Mouse (Mus musculus) heart, embryonic 15.5 days (tissue): ENCODE data around the gene Sorbs1. TPM values are rescaled to one million over a fixed set of nuclear protein-coding genes. Genes with fewer than 3 reads are reported as not detected.

Experiments
- ATAC-seq: fragments of 200-750 bp; cut with Nextera tagmentation; replicated peaks from 2 replicates; pipeline ENCODE4 v1.8.0; 2017; ENCODE audit warnings: low read depth, moderate TSS enrichment; ENCODE audit not compliant: insufficient number of reproducible peaks, insufficient read depth, low FRiP score
- H3K27ac ChIP-seq: fragments of 300-500 bp; sonication (generic); 2 replicates; pipeline ENCODE4 v1.5.1; 2015; ENCODE audit warnings: mild to moderate bottlenecking, inconsistent platforms
- H3K27me3 ChIP-seq: fragments of 300-500 bp; sonication (generic); 2 replicates; pipeline ENCODE4 v1.6.1; 2015; ENCODE audit warnings: inconsistent platforms
- H3K36me3 ChIP-seq: fragments of 300-500 bp; sonication (generic); 2 replicates; pipeline ENCODE4 v1.6.1; 2015; ENCODE audit warnings: mild to moderate bottlenecking, inconsistent platforms
- H3K4me1 ChIP-seq: fragments of 300-500 bp; sonication (generic); replicated peaks from 2 replicates; pipeline ENCODE4 v1.6.1; 2015; ENCODE audit warnings: inconsistent platforms
- H3K4me2 ChIP-seq: fragments of 300-500 bp; sonication (generic); 2 replicates; pipeline ENCODE4 v1.6.1; 2015; ENCODE audit warnings: inconsistent platforms, mild to moderate bottlenecking, moderate library complexity
- H3K4me3 ChIP-seq: fragments of 300-500 bp; sonication (generic); 2 replicates; pipeline ENCODE4 v1.5.1; 2015; ENCODE audit warnings: mild to moderate bottlenecking, inconsistent platforms
- H3K9ac ChIP-seq: fragments of 300-500 bp; sonication (generic); 2 replicates; pipeline ENCODE4 v1.6.1; 2015; ENCODE audit warnings: mild to moderate bottlenecking, inconsistent platforms
- H3K9me3 ChIP-seq: fragments of 300-500 bp; sonication (generic); replicated peaks from 2 replicates; pipeline ENCODE4 v1.6.1; 2016; ENCODE audit warnings: inconsistent platforms
- WGBS: fragments of 180-500 bp; shearing (Covaris S2); methylation state at CpG from one replicate; pipeline ENCODE4 v1.1.7; 2015; ENCODE audit warnings: mixed read lengths; 5-methylcytosine and 5-hydroxymethylcytosine counted together
- polyA plus RNA-seq: library from polyadenylated mRNA; unstranded; fragments of >200 nt; fragmentation: Nextera tagmentation; extraction: Ambion mirVana; gene quantifications from 2 replicates; pipeline ENCODE4 v1.2.1, GENCODE M21; 2015

The Sorbs1 gene
- polyA plus RNA-seq, 1 experiment from 2014 or later = 126 TPM

GRCm38 (mm10) chr19:40255561-40255960 is 258.0 kb downstream of the Sorbs1 start:
- peaks cover 48% of the 10 kb centered on the region for H3K4me1 ChIP-seq
- no peaks in the 10 kb centered on the region for H3K9me3 ChIP-seq
- WGBS = 62% methylated on average over 1 of the region's 1 CpGs
- H3K4me3 ChIP-seq = no peak overlapping the region
- H3K27ac ChIP-seq = peak overlapping the region; percentile 18; the same call in 1 of the 2 replicates
- no peak for ATAC-seq
- peaks cover 15% of the 10 kb centered on the region for H3K36me3 ChIP-seq
- H3K9ac ChIP-seq = no peak overlapping the region
- no peaks in the 10 kb centered on the region for H3K27me3 ChIP-seq
- H3K4me2 ChIP-seq = no peak overlapping the region

- Histone ChIP-seq H3K4me3 (no peak overlapping the region), H3K36me3 (peaks cover 17% of the 10 kb centered on the region), H3K27ac (0 out of 2 replicates have a peak overlapping the region, but pooled peaks have one; percentile 29), H3K4me1 (peaks cover 48% of the 10 kb centered on the region), H3K9ac (no peak overlapping the region), H3K4me2 (no peak overlapping the region), H3K9me3 (no peaks in the 10 kb centered on the region), H3K27me3 (no peaks in the 10 kb centered on the region)
- WGBS = 75% methylated on average over 3 of the region's 3 CpGs
- no peak for ATAC-seq
Observed at GRCm38 (mm10) chr19:40254741-40255140, 258.8 kb downstream of the Sorbs1 start.

DNA sequence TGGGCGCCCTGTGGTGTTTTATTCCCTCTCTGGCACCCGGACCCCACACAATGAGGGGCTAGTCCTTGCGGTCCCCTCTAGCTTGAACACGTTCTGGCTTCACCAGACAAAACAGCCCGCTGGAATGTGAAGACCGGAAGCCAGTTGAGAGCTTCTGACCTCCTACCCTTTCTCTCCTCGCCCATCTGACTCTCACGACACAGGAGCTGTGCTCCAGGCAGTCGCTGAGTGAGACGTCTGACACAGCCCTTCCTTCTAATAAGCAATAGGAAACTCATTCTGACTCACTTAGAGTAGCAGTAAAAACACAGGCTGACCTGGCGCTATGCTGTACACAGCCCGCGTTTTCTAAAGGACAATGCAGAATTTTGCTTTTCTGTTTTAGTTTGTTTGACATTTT is 259.8 kb downstream of the Sorbs1 start:
- Histone ChIP-seq H3K4me3 (no peak overlapping the region), H3K9ac (no peak overlapping the region), H3K27me3 (no peaks in the 10 kb centered on the region), H3K4me1 (peaks cover 56% of the 10 kb centered on the region), H3K36me3 (peaks cover 17% of the 10 kb centered on the region), H3K27ac (peak overlapping the region; percentile 39), H3K9me3 (no peaks in the 10 kb centered on the region), H3K4me2 (peak overlapping the region; percentile 32)
- 0 out of 2 replicates have a peak, but pooled peaks have one; percentile 10 for ATAC-seq
- 27% methylated on average over 13 of the region's 13 CpGs for WGBS

- Histone ChIP-seq H3K27ac (no peak overlapping the region), H3K4me2 (no peak overlapping the region), H3K36me3 (peaks cover 17% of the 10 kb centered on the region), H3K9ac (no peak overlapping the region), H3K27me3 (no peaks in the 10 kb centered on the region), H3K4me1 (peaks cover 35% of the 10 kb centered on the region), H3K4me3 (no peak overlapping the region), H3K9me3 (no peaks in the 10 kb centered on the region)
- WGBS = 89% methylated on average over 4 of the region's 4 CpGs
- no peak for ATAC-seq
Observed at GRCm38 (mm10) chr19:40251115-40251514, 262.5 kb downstream of the Sorbs1 start.

GRCm38 (mm10) chr19:40249352-40249751 is 264.2 kb downstream of the Sorbs1 start:
- H3K4me2 ChIP-seq = peak overlapping the region; percentile 3; the same call in 1 of the 2 replicates
- peak overlapping the region; percentile 73 for H3K27ac ChIP-seq
- 23% methylated on average over 11 of the region's 11 CpGs for WGBS
- H3K9me3 ChIP-seq = no peaks in the 10 kb centered on the region
- H3K36me3 ChIP-seq = peaks cover 17% of the 10 kb centered on the region
- no peak for ATAC-seq
- no peaks in the 10 kb centered on the region for H3K27me3 ChIP-seq
- no peak overlapping the region for H3K9ac ChIP-seq
- no peak overlapping the region for H3K4me3 ChIP-seq
- H3K4me1 ChIP-seq = peaks cover 25% of the 10 kb centered on the region

GRCm38 (mm10) chr19:40248476-40248875 is 265.1 kb downstream of the Sorbs1 start:
- WGBS = 98% methylated on average over 5 of the region's 5 CpGs
- Histone ChIP-seq H3K4me3 (no peak overlapping the region), H3K9me3 (no peaks in the 10 kb centered on the region), H3K4me2 (no peak overlapping the region), H3K4me1 (peaks cover 22% of the 10 kb centered on the region), H3K27ac (no peak overlapping the region), H3K27me3 (no peaks in the 10 kb centered on the region), H3K36me3 (peaks cover 17% of the 10 kb centered on the region), H3K9ac (no peak overlapping the region)
- ATAC-seq = no peak

- Histone ChIP-seq H3K27ac (no peak overlapping the region; the same call in 1 of the 2 replicates), H3K27me3 (no peaks in the 10 kb centered on the region), H3K36me3 (peaks cover 20% of the 10 kb centered on the region), H3K9ac (no peak overlapping the region), H3K4me3 (no peak overlapping the region), H3K4me2 (no peak overlapping the region), H3K9me3 (no peaks in the 10 kb centered on the region), H3K4me1 (peaks cover 27% of the 10 kb centered on the region)
- WGBS = 43% methylated on average over 5 of the region's 5 CpGs
- ATAC-seq = no peak
Observed at GRCm38 (mm10) chr19:40247268-40247666, 266.3 kb downstream of the Sorbs1 start.

- no peaks in the 10 kb centered on the region for H3K27me3 ChIP-seq
- peaks cover 32% of the 10 kb centered on the region for H3K4me1 ChIP-seq
- no peak for ATAC-seq
- H3K4me3 ChIP-seq = no peak overlapping the region
- no peak overlapping the region for H3K9ac ChIP-seq
- H3K27ac ChIP-seq = no peak overlapping the region
- no peak overlapping the region for H3K4me2 ChIP-seq
- no peaks in the 10 kb centered on the region for H3K9me3 ChIP-seq
- peaks cover 17% of the 10 kb centered on the region for H3K36me3 ChIP-seq
- 76% methylated on average over 7 of the region's 7 CpGs for WGBS
Observed at GRCm38 (mm10) chr19:40246646-40247267, 266.8 kb downstream of the Sorbs1 start.

Other genes with a start within 250 kb of the Sorbs1 start
- 245 and 283 TPM in 2 replicates for gene Pdlim1, start 241.9 kb downstream of the Sorbs1 start, polyA plus RNA-seq
- 41.3 and 55.2 TPM in 2 replicates for gene Aldh18a1, start 74.7 kb upstream of the Sorbs1 start, polyA plus RNA-seq
- gene Tctn3, start 98.5 kb upstream of the Sorbs1 start, polyA plus RNA-seq = 9.6 TPM in 2 replicates
- gene Entpd1, start 98.6 kb upstream of the Sorbs1 start, polyA plus RNA-seq = 8.9 and 12.8 TPM in 2 replicates
- gene Cc2d2b, start 235.0 kb upstream of the Sorbs1 start, polyA plus RNA-seq = not detected in 2 replicates